22 mouse cellular contexts compared by ENCODE assay signal in genomic region chr17:70868577-70869229, GRCm38 (mm10). TPM values are rescaled to one million over a fixed set of nuclear protein-coding genes. Genes with fewer than 3 reads are reported as not detected.
DNase-seq lines count a peak whose midpoint lies in the region; ATAC-seq lines count a peak whose summit lies in the region.
"Had no signal": no experiment of that assay in that cellular context is flagged by ENCODE, and none has a peak within 500 bp of the region (broad histone marks: within the 10 kb centered on the region; RNA-seq: fewer than 3 reads in every experiment).

No protein-coding gene starts in this region.

- WGBS in midbrain, embryonic 10.5 days: 91% methylated on average over 5 of the region's 5 CpGs
- WGBS in midbrain, embryonic 14.5 days: 92% methylated on average over 5 of the region's 5 CpGs
- 76% methylated on average over 5 of the region's 5 CpGs for WGBS in heart, embryonic 12.5 days

- peaks cover 6% of the 10 kb centered on the region for H3K36me3 ChIP-seq in midbrain, embryonic 10.5 days
- no peaks in the 10 kb centered on the region for H3K36me3 ChIP-seq in midbrain, embryonic 14.5 days (ENCODE audit: control insufficient read depth, insufficient read depth, low read length)
- H3K36me3 ChIP-seq in heart, embryonic 12.5 days: no peaks in the 10 kb centered on the region
- H3K36me3 ChIP-seq: embryonic facial prominence, embryonic 12.5 days; forebrain, embryonic 15.5 days; G1E had no signal

- no peak overlapping the region for H3K9ac ChIP-seq in midbrain, embryonic 14.5 days (replicated peaks; ENCODE audit: low read length)
- H3K9ac ChIP-seq in heart, embryonic 12.5 days: no peak overlapping the region
- H3K9ac ChIP-seq: embryonic facial prominence, embryonic 12.5 days; forebrain, embryonic 13.5 days; forebrain, embryonic 15.5 days; forebrain, postnatal 0 days had no signal

- no peak for ATAC-seq in midbrain, embryonic 14.5 days (ENCODE audit: low FRiP score, low TSS enrichment)
- peak; percentile 67 for ATAC-seq in CD4-positive, CD25-positive, alpha-beta regulatory T cell, adult 4 months
- peak; percentile 62 for ATAC-seq in inflammation-experienced regulatory T-cells, adult 6 months
- no peak for ATAC-seq in heart, embryonic 12.5 days (ENCODE audit: insufficient number of reproducible peaks, low FRiP score)
- ATAC-seq: activated CD4-positive, CD25-positive, alpha-beta regulatory T cell, adult 4 months; forebrain, embryonic 13.5 days; forebrain, embryonic 15.5 days; forebrain, postnatal 0 days; Patski had no signal

- no peak overlapping the region for H3K4me2 ChIP-seq in midbrain, embryonic 14.5 days (ENCODE audit: low read length)
- no peak overlapping the region for H3K4me2 ChIP-seq in heart, embryonic 12.5 days
- H3K4me2 ChIP-seq: embryonic facial prominence, embryonic 12.5 days; forebrain, embryonic 13.5 days; forebrain, embryonic 15.5 days had no signal

- H3K4me1 ChIP-seq in midbrain, embryonic 10.5 days: peaks cover 31% of the 10 kb centered on the region
- H3K4me1 ChIP-seq in midbrain, embryonic 14.5 days (ENCODE audit: control insufficient read depth, insufficient read depth, low read length): peaks cover 17% of the 10 kb centered on the region; the same call in 1 of the 2 replicates
- 0 out of 2 replicates have a peak, but pooled peaks cover 7% of the 10 kb centered on the region for H3K4me1 ChIP-seq in heart, embryonic 12.5 days (replicated peaks)

- H3K9me3 ChIP-seq in midbrain, embryonic 10.5 days (replicated peaks): no peaks in the 10 kb centered on the region
- H3K9me3 ChIP-seq in midbrain, embryonic 14.5 days (ENCODE audit: control insufficient read depth, low read length): no peaks in the 10 kb centered on the region
- no peaks in the 10 kb centered on the region for H3K9me3 ChIP-seq in heart, embryonic 12.5 days (replicated peaks)
- H3K9me3 ChIP-seq: embryonic facial prominence, embryonic 10.5 days; embryonic facial prominence, embryonic 12.5 days; forebrain, embryonic 13.5 days; forebrain, embryonic 15.5 days had no signal

- H3K27ac ChIP-seq in midbrain, embryonic 10.5 days (replicated peaks): 0 out of 2 replicates have a peak overlapping the region, but pooled peaks have one; percentile 17
- no peak overlapping the region for H3K27ac ChIP-seq in midbrain, embryonic 14.5 days (replicated peaks; ENCODE audit: low read depth, low read length)
- no peak overlapping the region for H3K27ac ChIP-seq in heart, embryonic 12.5 days (ENCODE audit: poor library complexity, severe bottlenecking)
- H3K27ac ChIP-seq: embryonic facial prominence, embryonic 10.5 days; embryonic facial prominence, embryonic 12.5 days; forebrain, embryonic 13.5 days; forebrain, embryonic 15.5 days had no signal

- no peaks in the 10 kb centered on the region for H3K27me3 ChIP-seq in midbrain, embryonic 10.5 days (ENCODE audit: low read depth, poor library complexity, severe bottlenecking)
- H3K27me3 ChIP-seq in midbrain, embryonic 14.5 days (ENCODE audit: control insufficient read depth, insufficient read depth, low read length): no peaks in the 10 kb centered on the region
- no peaks in the 10 kb centered on the region for H3K27me3 ChIP-seq in heart, embryonic 12.5 days (replicated peaks)
- H3K27me3 ChIP-seq: embryonic facial prominence, embryonic 12.5 days; forebrain, embryonic 13.5 days; forebrain, embryonic 15.5 days; Patski had no signal

- no peak overlapping the region for H3K4me3 ChIP-seq in midbrain, embryonic 10.5 days
- H3K4me3 ChIP-seq in midbrain, embryonic 14.5 days (replicated peaks; ENCODE audit: low read depth, low read length): no peak overlapping the region
- H3K4me3 ChIP-seq in heart, embryonic 12.5 days: no peak overlapping the region
- H3K4me3 ChIP-seq: embryonic facial prominence, embryonic 10.5 days; embryonic facial prominence, embryonic 12.5 days; forebrain, embryonic 13.5 days; forebrain, embryonic 15.5 days had no signal

- no peak for DNase-seq in midbrain, embryonic 10.5 days (ENCODE audit: low spot score)
- DNase-seq in midbrain, embryonic 14.5 days: no peak
- DNase-seq: adrenal gland, adult 8-10 months; adrenal gland, postnatal 14 days; adrenal gland, postnatal 36 days; B cell, adult 2 months; cerebellum, adult 11-12 months; cerebellum, adult 2 months; cerebellum, adult 9-10 months; cerebellum, postnatal 10 days; cerebellum, postnatal 25 days; forebrain, postnatal 0 days had no signal

RNA-seq across cellular contexts. Expression of gene Tgif1, which starts 15.4 kb away (rescaled TPM):
- polyA plus RNA-seq in midbrain, embryonic 10.5 days (2016; fragmentation: Nextera tagmentation; extraction: Ambion mirVana): 72.9 and 73.6 TPM in 2 replicates
- 9.8 and 16.5 TPM in 2 replicates for polyA plus RNA-seq in midbrain, embryonic 14.5 days (2014; fragmentation: Nextera tagmentation; extraction: Ambion mirVana)
- 10 to 100 TPM; 57.4 to 72.4 TPM for polyA plus RNA-seq in CD4-positive, CD25-positive, alpha-beta regulatory T cell, adult 4 months (2017; shearing (Covaris generic))
- polyA plus RNA-seq in inflammation-experienced regulatory T-cells, adult 6 months (2017; shearing (Covaris generic)): 10 to 100 TPM; 44.9 to 73.0 (median 47.1) TPM
- 35.8 and 38.6 TPM in 2 replicates for polyA plus RNA-seq in heart, embryonic 12.5 days (2016; fragmentation: Nextera tagmentation; extraction: Ambion mirVana)

Comparison
In these comparisons a context has a peak if more than half of its experiments do, and no peak if none do; other contexts are left out.
1. ATAC-seq: peak in CD4-positive, CD25-positive, alpha-beta regulatory T cell, adult 4 months (single experiment) and inflammation-experienced regulatory T-cells, adult 6 months (single experiment); none in midbrain, embryonic 14.5 days (single experiment) and heart, embryonic 12.5 days (single experiment).